Mouse (Mus musculus): Measurements from ENCODE around the gene Bod1. TPM values are rescaled to one million over a fixed set of nuclear protein-coding genes. Genes with fewer than 3 reads are reported as not detected.

Gene Bod1
- polyA plus RNA-seq, 2 experiments, result 12.2 to 12.9 TPM

- 79% methylated on average over 4 of the region's 4 CpGs for WGBS (ENCODE audit: insufficient replicate concordance)
- H3K36me3 ChIP-seq (replicated peaks; ENCODE audit: control insufficient read depth, insufficient read depth, low read depth), result no peaks in the 10 kb centered on the region
Observed at GRCm38 (mm10) chr11:31694801-31695200, 23.1 kb upstream of the Bod1 start.

GRCm38 (mm10) chr11:31694109-31694508, 22.4 kb upstream of the Bod1 start:
- no peak overlapping the region for H3K9ac ChIP-seq (replicated peaks)
- H3K36me3 ChIP-seq (replicated peaks; ENCODE audit: control insufficient read depth, insufficient read depth, low read depth), result no peaks in the 10 kb centered on the region
- H3K27me3 ChIP-seq (ENCODE audit: control insufficient read depth, insufficient read depth, low read length), result no peaks in the 10 kb centered on the region
- no peak overlapping the region for H3K27ac ChIP-seq
- DNase-seq (ENCODE audit: low read depth in 3 of 3, low spot score in 3 of 3) (no peak), ATAC-seq (ENCODE audit: insufficient read depth) (no peak)
- H3K4me2 ChIP-seq (ENCODE audit: low read depth), result no peak overlapping the region
- no peaks in the 10 kb centered on the region for H3K4me1 ChIP-seq (replicated peaks; ENCODE audit: control insufficient read depth in 2 of 2, insufficient read depth in 2 of 2, low read length in 1 of 2)
- no peak overlapping the region for H3K4me3 ChIP-seq (ENCODE audit: insufficient read depth in 1 of 2, low read depth in 2 of 2, low read length in 2 of 2)
- H3K9me3 ChIP-seq (ENCODE audit: control insufficient read depth, low read length), result no peaks in the 10 kb centered on the region
- TF ChIP-seq EP300 (IDR thresholded peaks at IDR 0.05; ENCODE audit: low read depth) (no peak), CTCF (IDR thresholded peaks at IDR 0.05; ENCODE audit: low read depth) (peak; percentile 73)
- WGBS (ENCODE audit: insufficient replicate concordance), result 85% methylated on average over 1 of the region's 1 CpGs

More at GRCm38 (mm10) chr11:31694801-31695200, 23.1 kb upstream of the Bod1 start:
- H3K4me1 ChIP-seq (replicated peaks; ENCODE audit: control insufficient read depth in 2 of 2, insufficient read depth in 2 of 2, low read length in 1 of 2), result no peaks in the 10 kb centered on the region
- ATAC-seq (ENCODE audit: insufficient read depth) (no peak), DNase-seq (ENCODE audit: low read depth in 3 of 3, low spot score in 3 of 3) (no peak)
- no peaks in the 10 kb centered on the region for H3K27me3 ChIP-seq (ENCODE audit: control insufficient read depth, insufficient read depth, low read length)
- H3K9me3 ChIP-seq (ENCODE audit: control insufficient read depth, low read length), result no peaks in the 10 kb centered on the region
- H3K27ac ChIP-seq, result no peak overlapping the region
- no peak overlapping the region for H3K4me2 ChIP-seq (ENCODE audit: low read depth)
- TF ChIP-seq CTCF (IDR thresholded peaks at IDR 0.05; ENCODE audit: low read depth) (no peak), EP300 (IDR thresholded peaks at IDR 0.05; ENCODE audit: low read depth) (no peak)
- no peak overlapping the region for H3K4me3 ChIP-seq (ENCODE audit: insufficient read depth in 1 of 2, low read depth in 2 of 2, low read length in 2 of 2)
- H3K9ac ChIP-seq (replicated peaks), result no peak overlapping the region

- Histone ChIP-seq H3K4me1 (replicated peaks; ENCODE audit: control insufficient read depth in 2 of 2, insufficient read depth in 2 of 2, low read length in 1 of 2) (no peaks in the 10 kb centered on the region), H3K27ac (no peak overlapping the region), H3K36me3 (replicated peaks; ENCODE audit: control insufficient read depth, insufficient read depth, low read depth) (no peaks in the 10 kb centered on the region), H3K4me3 (ENCODE audit: insufficient read depth in 1 of 2, low read depth in 2 of 2, low read length in 2 of 2) (no peak overlapping the region), H3K9me3 (ENCODE audit: control insufficient read depth, low read length) (no peaks in the 10 kb centered on the region), H3K9ac (replicated peaks) (no peak overlapping the region), H3K27me3 (ENCODE audit: control insufficient read depth, insufficient read depth, low read length) (no peaks in the 10 kb centered on the region), H3K4me2 (ENCODE audit: low read depth) (no peak overlapping the region)
- TF ChIP-seq EP300 (IDR thresholded peaks at IDR 0.05; ENCODE audit: low read depth) (no peak), CTCF (IDR thresholded peaks at IDR 0.05; ENCODE audit: low read depth) (no peak)
- ATAC-seq (ENCODE audit: insufficient read depth) (no peak), DNase-seq (ENCODE audit: low read depth in 3 of 3, low spot score in 3 of 3) (no peak)
- 81% methylated on average over 2 of the region's 2 CpGs for WGBS (ENCODE audit: insufficient replicate concordance)
Observed at GRCm38 (mm10) chr11:31693322-31693721, 21.6 kb upstream of the Bod1 start.

GRCm38 (mm10) chr11:31688956-31689355, 17.3 kb upstream of the Bod1 start:
- TF ChIP-seq EP300 (IDR thresholded peaks at IDR 0.05; ENCODE audit: low read depth) (no peak), CTCF (IDR thresholded peaks at IDR 0.05; ENCODE audit: low read depth) (no peak)
- no peaks in the 10 kb centered on the region for H3K9me3 ChIP-seq (ENCODE audit: control insufficient read depth, low read length)
- DNase-seq (ENCODE audit: low read depth in 3 of 3, low spot score in 3 of 3), result no peak
- H3K4me3 ChIP-seq (ENCODE audit: insufficient read depth in 1 of 2, low read depth in 2 of 2, low read length in 2 of 2), result no peak overlapping the region
- 60% methylated on average over 4 of the region's 4 CpGs for WGBS (ENCODE audit: insufficient replicate concordance)
- no peaks in the 10 kb centered on the region for H3K36me3 ChIP-seq (replicated peaks; ENCODE audit: control insufficient read depth, insufficient read depth, low read depth)
- ATAC-seq (ENCODE audit: insufficient read depth), result no peak
- H3K9ac ChIP-seq (replicated peaks), result no peak overlapping the region
- no peaks in the 10 kb centered on the region for H3K27me3 ChIP-seq (ENCODE audit: control insufficient read depth, insufficient read depth, low read length)
- no peak overlapping the region for H3K4me2 ChIP-seq (ENCODE audit: low read depth)
- peaks cover 13% of the 10 kb centered on the region in 2 experiments for H3K4me1 ChIP-seq (replicated peaks; ENCODE audit: control insufficient read depth in 2 of 2, insufficient read depth in 2 of 2, low read length in 1 of 2)
- H3K27ac ChIP-seq, result no peak overlapping the region

GRCm38 (mm10) chr11:31684913-31685567, 13.4 kb upstream of the Bod1 start:
- WGBS (ENCODE audit: insufficient replicate concordance), result 65% methylated on average over 9 of the region's 9 CpGs
- Histone ChIP-seq H3K9me3 (ENCODE audit: control insufficient read depth, low read length) (no peaks in the 10 kb centered on the region), H3K27me3 (ENCODE audit: control insufficient read depth, insufficient read depth, low read length) (no peaks in the 10 kb centered on the region), H3K9ac (replicated peaks) (no peak overlapping the region), H3K4me1 (replicated peaks; ENCODE audit: control insufficient read depth in 2 of 2, insufficient read depth in 2 of 2, low read length in 1 of 2) (peaks cover 30 to 40% of the 10 kb centered on the region in 2 experiments), H3K27ac (no peak overlapping the region), H3K36me3 (replicated peaks; ENCODE audit: control insufficient read depth, insufficient read depth, low read depth) (no peaks in the 10 kb centered on the region), H3K4me3 (ENCODE audit: insufficient read depth in 1 of 2, low read depth in 2 of 2, low read length in 2 of 2) (peak overlapping the region; percentile 12 to 46; a peak in 1 of 4 replicates), H3K4me2 (ENCODE audit: low read depth) (peak overlapping the region; percentile 60)
- ATAC-seq (ENCODE audit: insufficient read depth) (no peak), DNase-seq (ENCODE audit: low read depth in 3 of 3, low spot score in 3 of 3) (no peak)
- no peak for TF ChIP-seq CTCF (IDR thresholded peaks at IDR 0.05; ENCODE audit: low read depth)
- TF ChIP-seq EP300 (IDR thresholded peaks at IDR 0.05; ENCODE audit: low read depth), result no peak

Data from liver, embryonic 14.5 days (tissue).